Mouse (Mus musculus) adrenal gland, adult 10 weeks (tissue): ENCODE results near the gene Gpr153. TPM values are rescaled to one million over a fixed set of nuclear protein-coding genes. Genes with fewer than 3 reads are reported as not detected.

ENCODE experiments used
- polyA plus RNA-seq: library from polyadenylated mRNA; stranded (reverse); fragments of 350-450 nt; fragmentation: Illumina TruSeq; extraction: RNeasy Lipid Tissue Mini Kit (QIAGEN cat#74804); gene quantifications from one replicate; pipeline ENCODE4 v1.2.3, GENCODE M21; 2014; ENCODE audit warnings: low read depth, low replicate concordance

The Gpr153 gene
- polyA plus RNA-seq, result 1.1 TPM

DNA sequence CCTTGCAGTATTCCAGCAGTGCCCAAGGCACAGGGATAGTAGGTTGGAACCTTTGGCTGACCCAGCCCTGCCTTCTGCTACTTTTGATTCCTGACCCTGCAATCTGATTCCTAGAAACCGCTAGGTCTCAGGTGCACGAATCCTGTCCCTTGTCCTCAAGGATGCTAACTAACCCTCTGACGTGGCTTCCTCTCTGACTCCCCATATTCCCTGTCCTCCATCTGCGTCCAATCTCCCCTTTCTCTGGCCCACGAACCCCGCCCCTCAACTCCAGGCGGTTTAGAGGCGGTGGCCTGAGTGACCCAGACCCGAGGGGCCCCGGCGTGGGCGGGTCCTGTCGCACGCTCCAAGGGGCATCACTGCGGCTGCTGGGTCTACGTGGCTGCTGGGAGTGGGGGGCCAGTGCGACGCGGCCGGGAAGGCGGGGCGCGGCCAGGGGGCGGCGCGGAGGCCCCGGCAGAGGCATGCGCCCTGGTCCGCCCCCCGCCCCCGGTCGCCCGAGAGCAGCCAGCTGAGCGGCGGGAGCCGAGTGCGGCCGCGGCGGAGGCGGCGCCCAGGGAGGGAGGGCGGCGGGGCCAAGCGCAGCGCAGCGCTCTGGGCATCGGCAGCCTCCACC, at the start of gene Gpr153:
TSS of gene Gpr153 (plus strand) at position 612 of the 616 bp plus-strand sequence.

GRCm38 (mm10) chr4:152291562-152291961, 17.5 kb downstream of the Gpr153 start, which contains the start of gene Hes3:
TSS of gene Hes3 (minus strand) at chr4:152291662.

GRCm38 (mm10) chr4:152296874-152297861, 23.1 kb downstream of the Gpr153 start, which contains the start of gene Icmt:
TSS of gene Icmt (plus strand) at chr4:152297227.

GRCm38 (mm10) chr4:152318517-152319234, 44.6 kb downstream of the Gpr153 start, which contains the start of gene Rnf207:
TSS of gene Rnf207 (minus strand) at chr4:152318993.

GRCm38 (mm10) chr4:152325574-152326411, 51.8 kb downstream of the Gpr153 start, which contains the start of gene Rpl22:
TSS of gene Rpl22 (plus strand) at chr4:152325742.

Other genes with a start within 250 kb of the Gpr153 start
- 1.7 TPM for gene Zbtb48, start 246.6 kb upstream of the Gpr153 start, polyA plus RNA-seq
- gene Tas1r1, start 235.7 kb upstream of the Gpr153 start, polyA plus RNA-seq, result not detected
- 22.7 TPM for gene Nol9, start 234.9 kb upstream of the Gpr153 start, polyA plus RNA-seq
- not detected for gene Plekhg5, start 201.7 kb upstream of the Gpr153 start, polyA plus RNA-seq
- not detected for gene Tnfrsf25, start 158.3 kb upstream of the Gpr153 start, polyA plus RNA-seq
- gene Espn, start 121.9 kb upstream of the Gpr153 start, polyA plus RNA-seq, result not detected
- not detected for gene Hes2, start 115.4 kb upstream of the Gpr153 start, polyA plus RNA-seq
- 1.2 TPM for gene Acot7, start 96.1 kb upstream of the Gpr153 start, polyA plus RNA-seq
- not detected for gene Hes3, start 17.4 kb downstream of the Gpr153 start, polyA plus RNA-seq
- gene Icmt, start 23.0 kb downstream of the Gpr153 start, polyA plus RNA-seq, result 12.9 TPM
- gene Rnf207, start 44.8 kb downstream of the Gpr153 start, polyA plus RNA-seq, result not detected
- gene Rpl22, start 51.5 kb downstream of the Gpr153 start, polyA plus RNA-seq, result 314 TPM
- 0.41 TPM for gene Chd5, start 64.4 kb downstream of the Gpr153 start, polyA plus RNA-seq
- not detected for gene Nphp4, start 202.5 kb downstream of the Gpr153 start, polyA plus RNA-seq
- 3.1 TPM for gene Kcnab2, start 203.6 kb downstream of the Gpr153 start, polyA plus RNA-seq